ENCODE assay signal across 22 mouse cellular contexts in the genomic region with DNA sequence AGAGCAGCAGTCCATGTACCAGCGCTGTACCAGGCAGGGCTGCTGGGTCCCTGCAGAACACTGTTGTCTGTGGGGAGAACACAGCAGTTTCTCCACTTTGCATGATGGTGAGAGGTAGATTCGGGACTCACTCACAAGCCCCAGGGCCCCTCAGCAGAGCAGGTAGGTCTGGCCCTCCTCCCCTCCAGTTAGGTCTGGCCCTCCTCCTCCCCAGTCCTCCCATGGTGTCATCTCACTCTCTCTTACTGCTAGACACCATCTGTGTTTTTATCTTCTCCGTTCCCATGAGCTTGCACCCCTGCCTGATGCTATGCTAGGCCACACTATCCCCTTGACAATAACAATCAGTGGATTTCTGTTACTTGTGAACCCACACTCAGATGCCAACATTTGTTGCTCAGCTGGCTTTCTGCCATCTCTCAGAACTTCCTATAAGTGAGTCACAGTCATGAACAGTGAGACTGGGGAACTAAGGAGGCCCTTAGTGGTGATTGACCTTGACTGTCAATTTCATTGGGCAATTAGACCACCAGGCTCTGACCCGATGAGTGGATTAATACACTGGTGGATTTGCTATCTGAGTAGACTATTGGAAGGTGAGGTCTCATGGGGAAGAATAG.
DNase-seq lines count a peak whose midpoint lies in the region; ATAC-seq lines count a peak whose summit lies in the region.
"Had no signal": no experiment of that assay in that cellular context is flagged by ENCODE, and none has a peak within 500 bp of the region (broad histone marks: within the 10 kb centered on the region; RNA-seq: fewer than 3 reads in every experiment).

No protein-coding gene starts in this region.

- no peak overlapping the region for H3K4me2 ChIP-seq in heart, embryonic 12.5 days
- H3K4me2 ChIP-seq in neural tube, embryonic 11.5 days (ENCODE audit: low read depth): no peak overlapping the region
- H3K4me2 ChIP-seq in neural tube, embryonic 15.5 days: no peak overlapping the region
- H3K4me2 ChIP-seq: forebrain, embryonic 13.5 days; hindbrain, embryonic 12.5 days; stomach, embryonic 15.5 days had no signal

- H3K27ac ChIP-seq in heart, embryonic 12.5 days (ENCODE audit: poor library complexity, severe bottlenecking): no peak overlapping the region
- no peak overlapping the region for H3K27ac ChIP-seq in neural tube, embryonic 11.5 days (ENCODE audit: low read depth, low read length)
- H3K27ac ChIP-seq in neural tube, embryonic 15.5 days (replicated peaks): no peak overlapping the region
- H3K27ac ChIP-seq: forebrain, embryonic 13.5 days; hindbrain, embryonic 12.5 days; stomach, embryonic 15.5 days had no signal

- no peaks in the 10 kb centered on the region for H3K27me3 ChIP-seq in heart, embryonic 12.5 days (replicated peaks)
- no peaks in the 10 kb centered on the region for H3K27me3 ChIP-seq in neural tube, embryonic 11.5 days (ENCODE audit: control insufficient read depth, insufficient read depth, low read length)
- no peaks in the 10 kb centered on the region for H3K27me3 ChIP-seq in neural tube, embryonic 15.5 days (replicated peaks)
- H3K27me3 ChIP-seq: forebrain, embryonic 13.5 days; hindbrain, embryonic 12.5 days; megakaryocyte, embryonic 14.5 days; stomach, embryonic 15.5 days had no signal

- H3K36me3 ChIP-seq in heart, embryonic 12.5 days: peaks cover 29% of the 10 kb centered on the region
- H3K36me3 ChIP-seq in neural tube, embryonic 11.5 days (ENCODE audit: control insufficient read depth, insufficient read depth, low read length): no peaks in the 10 kb centered on the region
- H3K36me3 ChIP-seq in neural tube, embryonic 15.5 days: no peaks in the 10 kb centered on the region
- H3K36me3 ChIP-seq: hindbrain, embryonic 12.5 days; stomach, embryonic 15.5 days had no signal

- 84% methylated on average over 4 of the region's 4 CpGs for WGBS in heart, embryonic 12.5 days
- WGBS in neural tube, embryonic 11.5 days: 88% methylated on average over 4 of the region's 4 CpGs
- 95% methylated on average over 4 of the region's 4 CpGs for WGBS in neural tube, embryonic 15.5 days

- H3K4me3 ChIP-seq in heart, embryonic 12.5 days: no peak overlapping the region
- H3K4me3 ChIP-seq in neural tube, embryonic 11.5 days (ENCODE audit: low read depth, low read length): no peak overlapping the region
- no peak overlapping the region for H3K4me3 ChIP-seq in neural tube, embryonic 15.5 days (replicated peaks)
- H3K4me3 ChIP-seq: forebrain, embryonic 13.5 days; hindbrain, embryonic 12.5 days; megakaryocyte, embryonic 14.5 days; stomach, embryonic 15.5 days had no signal

- ATAC-seq in heart, embryonic 12.5 days (ENCODE audit: insufficient number of reproducible peaks, low FRiP score): no peak
- no peak for ATAC-seq in neural tube, embryonic 11.5 days (ENCODE audit: insufficient read depth, low FRiP score, low TSS enrichment)
- no peak for ATAC-seq in neural tube, embryonic 15.5 days (ENCODE audit: low FRiP score)
- ATAC-seq: forebrain, embryonic 13.5 days; inflammation-experienced regulatory T-cells, adult 6 months had no signal

- H3K4me1 ChIP-seq in heart, embryonic 12.5 days (replicated peaks): peaks cover 27% of the 10 kb centered on the region
- no peaks in the 10 kb centered on the region for H3K4me1 ChIP-seq in neural tube, embryonic 11.5 days (ENCODE audit: control insufficient read depth, insufficient read depth, low read length)
- H3K4me1 ChIP-seq in neural tube, embryonic 15.5 days: peaks cover 10% of the 10 kb centered on the region
- H3K4me1 ChIP-seq: stomach, embryonic 15.5 days had no signal

- peak; percentile 79 for DNase-seq in heart, adult 11 months
- DNase-seq in neural tube, embryonic 11.5 days (ENCODE audit: low spot score): peak; percentile 8
- DNase-seq in adrenal gland, postnatal 36 days: peak; percentile 32 to 41
- no peak for DNase-seq in spleen, postnatal 36 days (ENCODE audit: low spot score in 2 of 2)
- no peak for DNase-seq in cerebellum, postnatal 4 days (ENCODE audit: low spot score in 2 of 2)
- DNase-seq: cerebellum, adult 9-10 months; gastrocnemius, postnatal 25 days; kidney, adult 8-10 months; kidney, postnatal 36 days; left cerebral cortex, postnatal 4 days; liver; midbrain, embryonic 14.5 days; right cerebral cortex, postnatal 14 days; thymus, adult 18-20 months; thymus, postnatal 4 days had no signal

- H3K9me3 ChIP-seq in heart, embryonic 12.5 days (replicated peaks): peaks cover 4% of the 10 kb centered on the region
- H3K9me3 ChIP-seq in neural tube, embryonic 11.5 days (ENCODE audit: control insufficient read depth, low read length): no peaks in the 10 kb centered on the region
- 0 out of 2 replicates have a peak, but pooled peaks cover 2% of the 10 kb centered on the region for H3K9me3 ChIP-seq in neural tube, embryonic 15.5 days (replicated peaks)
- H3K9me3 ChIP-seq: stomach, embryonic 15.5 days had no signal

- H3K9ac ChIP-seq in heart, embryonic 12.5 days: no peak overlapping the region
- no peak overlapping the region for H3K9ac ChIP-seq in neural tube, embryonic 11.5 days (ENCODE audit: low read length)
- H3K9ac ChIP-seq in neural tube, embryonic 15.5 days (replicated peaks): no peak overlapping the region
- H3K9ac ChIP-seq: forebrain, embryonic 13.5 days; hindbrain, embryonic 12.5 days; stomach, embryonic 15.5 days had no signal

Comparison
In these comparisons a context has a peak if more than half of its experiments do, and no peak if none do; other contexts are left out.
1. DNase-seq: peak in heart, adult 11 months (single experiment), neural tube, embryonic 11.5 days (single experiment) and adrenal gland, postnatal 36 days (2 of 2); none in spleen, postnatal 36 days (0 of 2) and cerebellum, postnatal 4 days (0 of 2).